Mouse (Mus musculus): ENCODE results near the gene Olfr1013. TPM values are rescaled to one million over a fixed set of nuclear protein-coding genes. Genes with fewer than 3 reads are reported as not detected.

Gene Olfr1013
- not detected for total RNA-seq (2021)
- long read RNA-seq, experiment 1: 0 reads
- long read RNA-seq, experiment 2: 0 reads

GRCm38 (mm10) chr2:85766798-85767197 is at the start of gene Olfr1013:
Olfr1013 (plus strand) TSS chr2:85767098.
- no peak for DNase-seq

GRCm38 (mm10) chr2:85725793-85726192 is 41.1 kb upstream of the Olfr1013 start:
- no peak for DNase-seq

GRCm38 (mm10) chr2:85753822-85754221 is 13.1 kb upstream of the Olfr1013 start:
- no peak for DNase-seq

- no peak for DNase-seq
Measured at GRCm38 (mm10) chr2:85762666-85763065, 4.2 kb upstream of the Olfr1013 start, which contains the start of gene Olfr1012. Olfr1012 (minus strand) TSS chr2:85762766.

GRCm38 (mm10) chr2:85772413-85772812 is 5.5 kb downstream of the Olfr1013 start, which contains the start of gene Olfr1014:
Olfr1014 (plus strand) TSS chr2:85772713.
- DNase-seq: no peak

DNA sequence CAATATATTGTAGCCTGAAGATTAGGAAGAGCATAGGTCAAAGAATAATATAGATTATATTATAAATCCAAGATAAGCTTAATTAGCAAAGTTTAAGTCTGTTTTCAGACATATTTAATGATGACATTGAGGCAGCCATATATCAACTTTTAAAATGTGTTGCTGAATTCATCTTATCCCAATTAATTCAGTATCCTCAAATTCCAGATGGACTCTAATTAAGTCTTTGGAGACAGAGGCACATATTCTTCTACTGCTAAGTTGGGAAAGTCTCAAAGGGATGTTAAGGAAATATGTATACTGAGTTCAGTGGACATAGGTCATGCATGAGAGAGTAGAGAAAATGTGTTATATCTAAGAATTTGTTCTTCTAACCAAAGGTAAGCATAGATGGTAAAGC is 14.8 kb downstream of the Olfr1013 start, which contains the start of gene Olfr1015:
Olfr1015 (plus strand) TSS at position 301 of the 400 bp plus-strand sequence.
- no peak for DNase-seq

DNA sequence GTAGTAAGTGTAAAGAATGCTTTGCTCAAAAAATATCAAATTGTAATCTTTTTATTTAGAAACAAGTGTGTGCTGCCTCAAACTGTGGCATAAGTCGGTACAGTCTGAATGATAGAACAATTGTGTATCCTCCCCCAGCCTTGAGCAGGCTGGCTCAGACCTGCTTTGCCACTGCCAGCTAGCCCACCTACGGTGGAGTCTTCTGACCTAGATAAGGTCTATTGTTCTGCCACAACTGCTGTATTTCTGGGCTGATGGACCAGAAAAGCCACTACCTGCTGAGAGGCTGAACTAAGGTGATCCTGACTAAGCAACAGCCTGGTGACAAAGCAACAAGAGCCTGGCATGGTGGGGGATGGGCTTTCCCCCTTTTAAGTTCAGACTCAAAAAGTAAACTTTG is 25.4 kb downstream of the Olfr1013 start:
- DNase-seq: no peak

GRCm38 (mm10) chr2:85802444-85802843 is 35.5 kb downstream of the Olfr1013 start, which contains the start of gene Olfr1016:
Olfr1016 (minus strand) TSS chr2:85802544.
- no peak for DNase-seq

GRCm38 (mm10) chr2:85804501-85804900 is 37.6 kb downstream of the Olfr1013 start:
- no peak for DNase-seq

DNA sequence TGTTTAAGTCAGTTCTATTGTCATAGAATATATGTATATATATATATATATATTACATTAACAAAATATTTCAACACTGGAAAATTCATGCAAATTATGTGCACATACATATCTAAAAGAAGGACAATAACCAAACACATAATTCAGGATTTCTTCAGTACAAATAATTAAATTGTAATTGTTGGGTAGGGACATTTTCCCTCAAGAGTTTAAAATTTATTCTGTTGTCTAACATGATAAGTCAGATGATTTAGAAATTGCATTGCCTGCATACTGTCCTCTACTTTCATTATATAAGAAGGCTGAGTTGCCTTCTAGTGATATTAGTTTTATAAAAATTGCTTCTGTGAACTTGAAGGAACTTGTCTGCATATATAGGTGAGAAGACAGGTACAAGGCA is 51.3 kb downstream of the Olfr1013 start, which contains the start of gene Olfr1018:
Olfr1018 (plus strand) TSS at position 301 of the 400 bp plus-strand sequence.
- DNase-seq: no peak

Other genes with a start within 250 kb of the Olfr1013 start
- gene 4833423E24Rik, start 248.1 kb upstream of the Olfr1013 start, total RNA-seq (2021): not detected
- gene Olfr996, start 187.9 kb upstream of the Olfr1013 start, total RNA-seq (2021): not detected
- gene Olfr998, start 178.2 kb upstream of the Olfr1013 start, total RNA-seq (2021): not detected
- gene Olfr1000, start 155.2 kb upstream of the Olfr1013 start, total RNA-seq (2021): not detected
- gene Olfr1002, start 116.4 kb upstream of the Olfr1013 start, total RNA-seq (2021): not detected
- not detected for gene Olfr154, start 102.6 kb upstream of the Olfr1013 start, total RNA-seq (2021)
- gene Olfr1006, start 88.3 kb upstream of the Olfr1013 start, total RNA-seq (2021): not detected
- gene Olfr1008, start 77.7 kb upstream of the Olfr1013 start, total RNA-seq (2021): not detected
- not detected for gene Olfr1009, start 51.7 kb upstream of the Olfr1013 start, total RNA-seq (2021)
- gene Olfr1012, start 4.3 kb upstream of the Olfr1013 start, total RNA-seq (2021): not detected
- gene Olfr1014, start 5.6 kb downstream of the Olfr1013 start, total RNA-seq (2021): not detected
- gene Olfr1015, start 14.9 kb downstream of the Olfr1013 start, total RNA-seq (2021): not detected
- gene Olfr1016, start 35.4 kb downstream of the Olfr1013 start, total RNA-seq (2021): not detected
- gene Olfr1018, start 51.4 kb downstream of the Olfr1013 start, total RNA-seq (2021): not detected
- gene Olfr1019, start 78.4 kb downstream of the Olfr1013 start, total RNA-seq (2021): not detected
- gene Olfr1020, start 79.9 kb downstream of the Olfr1013 start, total RNA-seq (2021): not detected
- not detected for gene Olfr1022, start 101.5 kb downstream of the Olfr1013 start, total RNA-seq (2021)
- gene Olfr1023, start 118.5 kb downstream of the Olfr1013 start, total RNA-seq (2021): not detected
- not detected for gene Olfr1024, start 138.0 kb downstream of the Olfr1013 start, total RNA-seq (2021)
- gene Olfr1025-ps1, start 148.1 kb downstream of the Olfr1013 start, total RNA-seq (2021): not detected
- gene Olfr1026, start 154.5 kb downstream of the Olfr1013 start, total RNA-seq (2021): not detected
- not detected for gene Olfr1028, start 183.3 kb downstream of the Olfr1013 start, total RNA-seq (2021)
- gene Olfr1029, start 206.8 kb downstream of the Olfr1013 start, total RNA-seq (2021): not detected
- not detected for gene Olfr1030, start 212.2 kb downstream of the Olfr1013 start, total RNA-seq (2021)
- not detected for gene Olfr1031, start 223.2 kb downstream of the Olfr1013 start, total RNA-seq (2021)
- not detected for gene Olfr1032, start 238.4 kb downstream of the Olfr1013 start, total RNA-seq (2021)

Measured in gastrocnemius, postnatal 10 days (tissue).